Mouse (Mus musculus) CH12.LX (cell line): ENCODE measurements around the gene Frzb. TPM values are rescaled to one million over a fixed set of nuclear protein-coding genes. Genes with fewer than 3 reads are reported as not detected.
A peak's percentile ranks its signal among the peaks of the same experiment; 100 is the strongest.

Experiments
- DNase-seq: peaks from one replicate; pipeline ENCODE4 v3.0.0-alpha.2; 2013; ENCODE audit errors: extremely low read depth
- H3K27ac ChIP-seq: 2 replicates; pipeline ENCODE4 v1.5.1; 2012; ENCODE audit warnings: low read depth, mild to moderate bottlenecking, control low read depth, moderate library complexity; ENCODE audit not compliant: insufficient read depth
- H3K27me3 ChIP-seq: replicated peaks from 2 replicates; pipeline ENCODE3; 2012; ENCODE audit warnings: inconsistent platforms
- H3K36me3 ChIP-seq, 2 experiments: replicated peaks in 1 of 2; 2 replicates each; pipeline versions ENCODE3 to v1.6.1; 2012; ENCODE audit warnings: inconsistent platforms in 1 of 2, low read length in 1 of 2, mild to moderate bottlenecking in 1 of 2, mixed read lengths in 1 of 2, moderate library complexity in 1 of 2; ENCODE audit not compliant: control insufficient read depth in 1 of 2, insufficient read depth in 1 of 2
- H3K4me1 ChIP-seq, 2 experiments: 2 replicates each; pipeline ENCODE4 v1.6.1; 2012; ENCODE audit warnings: inconsistent platforms in 1 of 2, moderate library complexity in 1 of 2; ENCODE audit not compliant: insufficient read depth in 2 of 2, control insufficient read depth in 1 of 2
- H3K4me2 ChIP-seq: 2 replicates; pipeline ENCODE4 v1.6.1; 2012; ENCODE audit warnings: low read depth, mild to moderate bottlenecking, control low read depth; ENCODE audit not compliant: poor library complexity, insufficient read depth, severe bottlenecking
- H3K4me3 ChIP-seq, 3 experiments: fragments of 150-350 bp in 1 of 3; sonication (generic) in 1 of 3; replicated peaks in 1 of 3; 2 replicates each; pipeline versions ENCODE3 to v1.5.1; 2011 to 2012; ENCODE audit warnings: low read depth in 2 of 3, low read length in 2 of 3, mild to moderate bottlenecking in 2 of 3, moderate library complexity in 2 of 3, control low read depth in 1 of 3, improper control_type of control experiment in 1 of 3, inconsistent platforms in 1 of 3, mixed read lengths in 1 of 3; ENCODE audit not compliant: poor library complexity in 1 of 3
- H3K79me2 ChIP-seq: replicated peaks from 2 replicates; pipeline ENCODE4 v1.6.1; 2012; ENCODE audit warnings: mild to moderate bottlenecking, moderate library complexity; ENCODE audit not compliant: control insufficient read depth, poor library complexity, insufficient read depth, severe bottlenecking; ENCODE audit errors: extremely low read depth
- H3K9ac ChIP-seq: 2 replicates; pipeline ENCODE4 v1.6.1; 2012; ENCODE audit warnings: low read depth, mild to moderate bottlenecking, control low read depth, moderate library complexity; ENCODE audit not compliant: insufficient read depth
- H3K9me3 ChIP-seq: replicated peaks from 2 replicates; pipeline ENCODE3; 2012; ENCODE audit warnings: low read length, inconsistent platforms, mixed read lengths
- BHLHE40 ChIP-seq: IDR thresholded peaks from 2 replicates; pipeline ENCODE4 v1.6.1; 2011; ENCODE audit warnings: mild to moderate bottlenecking, low read depth, low read length, improper control_type of control experiment
- CHD2 ChIP-seq: IDR thresholded peaks from 2 replicates; pipeline ENCODE4 v1.6.1; 2011; ENCODE audit warnings: low read length, improper control_type of control experiment
- E2F4 ChIP-seq: IDR thresholded peaks from 2 replicates; pipeline ENCODE4 v1.6.1; 2011; ENCODE audit warnings: low read depth, low read length, improper control_type of control experiment; ENCODE audit not compliant: insufficient replicate concordance
- ELF1 ChIP-seq: IDR thresholded peaks from 2 replicates; pipeline ENCODE4 v1.6.1; 2014; ENCODE audit warnings: low read depth, mild to moderate bottlenecking, inconsistent platforms, low read length, improper control_type of control experiment
- EP300 ChIP-seq: IDR thresholded peaks from 2 replicates; pipeline ENCODE4 v1.6.1; 2011; ENCODE audit warnings: low read length, improper control_type of control experiment
- GABPA ChIP-seq: IDR thresholded peaks from 2 replicates; pipeline ENCODE4 v1.6.1; 2012; ENCODE audit warnings: low read depth, low read length, improper control_type of control experiment, inconsistent platforms; ENCODE audit not compliant: insufficient replicate concordance
- HCFC1 ChIP-seq: IDR thresholded peaks from 2 replicates; pipeline ENCODE4 v1.6.1; 2012; ENCODE audit warnings: low read depth, mild to moderate bottlenecking, inconsistent platforms, low read length, improper control_type of control experiment
- IRF4 ChIP-seq: IDR thresholded peaks from 2 replicates; pipeline ENCODE4 v1.6.1; 2014; ENCODE audit warnings: low read depth, mild to moderate bottlenecking, inconsistent platforms, low read length, improper control_type of control experiment
- JUN ChIP-seq: IDR thresholded peaks from 2 replicates; pipeline ENCODE4 v1.6.1; 2011; ENCODE audit warnings: low read depth, mild to moderate bottlenecking, low read length, improper control_type of control experiment, moderate library complexity; ENCODE audit not compliant: insufficient read depth
- JUND ChIP-seq: conservative IDR thresholded peaks from 2 replicates; pipeline ENCODE4 v1.6.1; 2011; ENCODE audit warnings: low read depth, low read length, improper control_type of control experiment
- MAFK ChIP-seq: IDR thresholded peaks from 2 replicates; pipeline ENCODE4 v1.6.1; 2011; ENCODE audit warnings: low read length, improper control_type of control experiment; ENCODE audit not compliant: insufficient replicate concordance
- MAX ChIP-seq: IDR thresholded peaks from 2 replicates; pipeline ENCODE4 v1.6.1; 2011; ENCODE audit warnings: low read length, improper control_type of control experiment
- MAZ ChIP-seq: IDR thresholded peaks from 2 replicates; pipeline ENCODE4 v1.6.1; 2012; ENCODE audit warnings: low read depth, mild to moderate bottlenecking, inconsistent platforms, low read length, improper control_type of control experiment, moderate library complexity
- MEF2A ChIP-seq: IDR thresholded peaks from 2 replicates; pipeline ENCODE4 v1.6.1; 2014; ENCODE audit warnings: low read depth, mild to moderate bottlenecking, inconsistent platforms, low read length, improper control_type of control experiment, borderline replicate concordance
- MYC ChIP-seq: IDR thresholded peaks from 2 replicates; pipeline ENCODE4 v1.6.1; 2011; ENCODE audit warnings: low read depth, mild to moderate bottlenecking, improper control_type of control experiment, low read length
- NELFE ChIP-seq: IDR thresholded peaks from 2 replicates; pipeline ENCODE4 v1.6.1; 2011; ENCODE audit warnings: low read depth, low read length, improper control_type of control experiment
- NRF1 ChIP-seq: IDR thresholded peaks from 2 replicates; pipeline ENCODE4 v1.6.1; 2014; ENCODE audit warnings: low read depth, mild to moderate bottlenecking, inconsistent platforms, low read length, improper control_type of control experiment, moderate library complexity
- PAX5 ChIP-seq: IDR thresholded peaks from 2 replicates; pipeline ENCODE4 v1.6.1; 2012; ENCODE audit warnings: low read length, inconsistent platforms, mixed read lengths
- POLR2A ChIP-seq: IDR thresholded peaks from 2 replicates; pipeline ENCODE4 v1.6.1; 2011; ENCODE audit warnings: low read depth, mild to moderate bottlenecking, improper control_type of control experiment, low read length
- POLR2AphosphoS2 ChIP-seq: IDR thresholded peaks from 2 replicates; pipeline ENCODE4 v1.6.1; 2011; ENCODE audit warnings: low read depth, low read length, improper control_type of control experiment
- RAD21 ChIP-seq: IDR thresholded peaks from 2 replicates; pipeline ENCODE4 v1.6.1; 2011; ENCODE audit warnings: low read depth, mild to moderate bottlenecking, low read length, improper control_type of control experiment, moderate library complexity
- RCOR1 ChIP-seq: conservative IDR thresholded peaks from 2 replicates; pipeline ENCODE4 v1.6.1; 2012; ENCODE audit warnings: low read depth, mild to moderate bottlenecking, inconsistent platforms, low read length, improper control_type of control experiment
- SMC3 ChIP-seq: IDR thresholded peaks from 2 replicates; pipeline ENCODE4 v1.6.1; 2011; ENCODE audit warnings: low read depth, low read length, improper control_type of control experiment
- TCF12 ChIP-seq: IDR thresholded peaks from 2 replicates; pipeline ENCODE4 v1.6.1; 2014; ENCODE audit warnings: low read depth, mild to moderate bottlenecking, inconsistent platforms, low read length, improper control_type of control experiment
- UBTF ChIP-seq: IDR thresholded peaks from 2 replicates; pipeline ENCODE4 v1.6.1; 2012; ENCODE audit warnings: low read depth, mild to moderate bottlenecking, inconsistent platforms, low read length, improper control_type of control experiment, moderate library complexity
- USF1 ChIP-seq: IDR thresholded peaks from 2 replicates; pipeline ENCODE4 v1.6.1; 2014; ENCODE audit warnings: low read depth, mild to moderate bottlenecking, inconsistent platforms, low read length, improper control_type of control experiment
- USF2 ChIP-seq: conservative IDR thresholded peaks from 2 replicates; pipeline ENCODE4 v1.6.1; 2011; ENCODE audit warnings: low read depth, low read length, improper control_type of control experiment
- ZKSCAN1 ChIP-seq: IDR thresholded peaks from 2 replicates; pipeline ENCODE4 v1.6.1; 2012; ENCODE audit warnings: low read depth, inconsistent platforms, low read length, improper control_type of control experiment, borderline replicate concordance
- ZMIZ1 ChIP-seq: IDR thresholded peaks from 2 replicates; pipeline ENCODE4 v1.6.1; 2012; ENCODE audit warnings: low read depth, mild to moderate bottlenecking, inconsistent platforms, low read length, improper control_type of control experiment
- ZNF384 ChIP-seq: IDR thresholded peaks from 2 replicates; pipeline ENCODE4 v1.6.1; 2012; ENCODE audit warnings: low read depth, low read length, improper control_type of control experiment, inconsistent platforms
- dilution Hi-C: fragments of 300-500 bp; cut with MboI; formaldehyde crosslinking; loops from 2 replicates; pipeline ENCODE4 v1.14.3; 2020; ENCODE audit warnings: low sequenced_read_pairs; ENCODE audit not compliant: extremely low pct_unique_long_range_greater_than_20kb, extremely low pct_ligation_motif_present
- in situ Hi-C: fragments of 300-500 bp; cut with MboI; formaldehyde crosslinking; loops from 3 replicates; pipeline ENCODE4 v1.14.3; 2019; ENCODE audit warnings: low sequenced_read_pairs, low pct_ligation_motif_present, low pct_unique_long_range_greater_than_20kb, mixed read lengths
- polyA plus RNA-seq: library from polyadenylated mRNA; unstranded; fragments of >175 nt; gene quantifications from 2 replicates; pipeline ENCODE4 v1.2.1, GENCODE M21; 2012; ENCODE audit warnings: low read depth; ENCODE audit not compliant: insufficient read length
- total RNA-seq, 2 experiments: library from RNA; depleted of rRNA; stranded (reverse); fragments of 300-350 nt in 1 of 2; fragments of >200 nt in 1 of 2; gene quantifications; 2 replicates each; pipeline ENCODE4 v1.2.3; 2012 to 2014

The Frzb gene
- total and polyA plus RNA-seq, 3 experiments: not detected

GRCm38 (mm10) chr2:80465991-80466821 is 18.8 kb upstream of the Frzb start:
- no peaks in the 10 kb centered on the region for H3K9me3 ChIP-seq

GRCm38 (mm10) chr2:80461827-80462226 is 14.4 kb upstream of the Frzb start:
- Histone ChIP-seq H3K4me3 (no peak overlapping the region), H3K4me2 (peak overlapping the region; percentile 95), H3K9ac (no peak overlapping the region; the same call in 1 of the 2 replicates), H3K27me3 (no peaks in the 10 kb centered on the region), H3K9me3 (no peaks in the 10 kb centered on the region), H3K36me3 (no peaks in the 10 kb centered on the region), H3K4me1 (peaks cover 2 to 21% of the 10 kb centered on the region in 2 experiments; a peak in 3 of 4 replicates), H3K27ac (no peak overlapping the region), H3K79me2 (no peaks in the 10 kb centered on the region)
- dilution Hi-C loops: no loop called here
- in situ Hi-C loops: no loop called here
- DNase-seq: peak; percentile 78
- no peak for TF ChIP-seq USF1
- TF ChIP-seq JUN: peak; percentile 88
- TF ChIP-seq NRF1: no peak
- no peak for TF ChIP-seq ZMIZ1
- no peak for TF ChIP-seq ZKSCAN1
- TF ChIP-seq MEF2A: peak; percentile 65
- no peak for TF ChIP-seq NELFE
- no peak for TF ChIP-seq MAZ
- 0 out of 2 replicates have a peak, but pooled peaks have one; percentile 21 for TF ChIP-seq TCF12
- no peak for TF ChIP-seq HCFC1
- no peak for TF ChIP-seq MYC
- TF ChIP-seq BHLHE40: peak; percentile 70
- TF ChIP-seq POLR2AphosphoS2: no peak
- TF ChIP-seq MAFK: peak; percentile 58; the same call in 1 of the 2 replicates
- TF ChIP-seq E2F4: no peak
- peak; percentile 95 for TF ChIP-seq IRF4
- no peak for TF ChIP-seq ELF1
- TF ChIP-seq UBTF: no peak
- no peak for TF ChIP-seq RAD21
- TF ChIP-seq CHD2: 0 out of 2 replicates have a peak, but pooled peaks have one; percentile 38
- no peak for TF ChIP-seq USF2
- no peak for TF ChIP-seq GABPA
- TF ChIP-seq JUND: peak; percentile 93
- no peak for TF ChIP-seq SMC3
- no peak for TF ChIP-seq MAX
- no peak for TF ChIP-seq POLR2A
- no peak for TF ChIP-seq PAX5
- no peak for TF ChIP-seq ZNF384

More at GRCm38 (mm10) chr2:80465991-80466821, 18.8 kb upstream of the Frzb start:
- dilution Hi-C loops: no loop called here
- H3K36me3 ChIP-seq: no peaks in the 10 kb centered on the region
- DNase-seq: no peak
- peaks cover 0 to 10% of the 10 kb centered on the region in 2 experiments; a peak in 2 of 4 replicates for H3K4me1 ChIP-seq
- H3K9ac ChIP-seq: no peak overlapping the region
- H3K27ac ChIP-seq: no peak overlapping the region
- in situ Hi-C loops: no loop called here
- no peak overlapping the region for H3K4me3 ChIP-seq
- no peaks in the 10 kb centered on the region for H3K79me2 ChIP-seq
- H3K27me3 ChIP-seq: no peaks in the 10 kb centered on the region
- TF ChIP-seq RAD21: no peak
- TF ChIP-seq TCF12: no peak
- TF ChIP-seq EP300: no peak
- TF ChIP-seq USF1: no peak
- TF ChIP-seq POLR2AphosphoS2: no peak
- TF ChIP-seq MYC: no peak
- no peak for TF ChIP-seq JUN
- TF ChIP-seq HCFC1: no peak
- TF ChIP-seq RCOR1: no peak
- TF ChIP-seq MAFK: no peak
- no peak overlapping the region for H3K4me2 ChIP-seq
